11 mouse cellular contexts compared by ENCODE assay signal in the genomic region with DNA sequence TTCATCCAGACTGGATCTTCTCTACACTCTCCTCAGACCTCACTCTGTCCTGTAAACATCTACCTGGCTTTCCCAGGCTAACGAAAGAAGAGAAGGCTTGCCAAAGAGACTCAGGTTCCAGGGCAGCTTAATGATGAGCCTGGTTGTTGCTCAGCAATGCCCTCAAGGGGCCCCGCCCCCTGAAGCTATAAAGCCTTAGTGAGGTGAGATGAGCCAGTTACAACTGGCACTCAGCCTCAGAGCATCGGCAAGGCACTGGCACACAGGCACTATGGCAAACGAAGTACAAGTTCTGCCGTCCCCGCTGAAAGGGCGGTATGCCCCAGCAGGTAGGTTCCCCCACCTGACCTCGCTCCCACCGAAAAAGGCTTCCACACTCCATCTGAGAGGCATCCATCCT. TPM values are rescaled to one million over a fixed set of nuclear protein-coding genes. Genes with fewer than 3 reads are reported as not detected.
DNase-seq lines count a peak whose midpoint lies in the region; ATAC-seq lines count a peak whose summit lies in the region.
"Had no signal": no experiment of that assay in that cellular context is flagged by ENCODE, and none has a peak within 500 bp of the region (broad histone marks: within the 10 kb centered on the region; RNA-seq: fewer than 3 reads in every experiment).

A gene (plus strand): TSS at position 216 of the 400 bp plus-strand sequence.

- H3K27me3 ChIP-seq in heart, embryonic 12.5 days (replicated peaks) = no peaks in the 10 kb centered on the region

- H3K9ac ChIP-seq in heart, embryonic 12.5 days = no peak within 1 kb of the TSS

- H3K27ac ChIP-seq in heart, embryonic 12.5 days (ENCODE audit: poor library complexity, severe bottlenecking) = no peak within 1 kb of the TSS

- H3K36me3 ChIP-seq in heart, embryonic 12.5 days = no peaks in the 10 kb centered on the region

- H3K4me2 ChIP-seq in heart, embryonic 12.5 days = no peak within 1 kb of the TSS

- WGBS in heart, embryonic 12.5 days = 62% methylated on average over 9 of the region's 9 CpGs

- ATAC-seq in heart, embryonic 12.5 days (ENCODE audit: insufficient number of reproducible peaks, low FRiP score) = no peak

- no peak within 1 kb of the TSS for H3K4me3 ChIP-seq in heart, embryonic 12.5 days
- H3K4me3 ChIP-seq: erythroblast, embryonic 14.5 days had no signal

- intact Hi-C loops in heart, postnatal 10 days (cut with DNase I) = no loop called here

- H3K9me3 ChIP-seq in heart, embryonic 12.5 days (replicated peaks) = no peaks in the 10 kb centered on the region

- DNase-seq in heart, postnatal 10 days = peak; percentile 30 to 32
- peak; percentile 10 for DNase-seq in MN1 (ENCODE audit: low spot score)
- DNase-seq in cerebellum, adult 8-10 months = peak; percentile 27
- DNase-seq in kidney, postnatal 14 days = peak; percentile 72
- DNase-seq in B cell, adult 2 months = no peak
- no peak for DNase-seq in urinary bladder, adult 18-20 months (ENCODE audit: low spot score in 2 of 2)
- no peak for DNase-seq in embryo, embryonic 10.5 days (ENCODE audit: low spot score)
- DNase-seq: right cerebral cortex, postnatal 25 days had no signal

- H3K4me1 ChIP-seq in heart, embryonic 12.5 days (replicated peaks) = peaks cover 3% of the 10 kb centered on the region

RNA-seq across cellular contexts. Expression of the gene that starts here (rescaled TPM):
- total RNA-seq in heart, postnatal 10 days (2021) = not detected
- polyA plus RNA-seq in heart, embryonic 12.5 days (2016; fragmentation: Nextera tagmentation; extraction: Ambion mirVana) = 0.43 TPM in 1 of 2 replicates, not detected in the other
- total RNA-seq: liver, adult 2 months had no signal
- polyA plus RNA-seq: erythroblast, embryonic 14.5 days; liver, adult 2 months had no signal

Comparison
In these comparisons a context has a peak if more than half of its experiments do, and no peak if none do; other contexts are left out.
1. Peak in DNase-seq in heart, postnatal 10 days; RNA of the gene not detected or under 1 TPM.
2. DNase-seq: peak in MN1 (single experiment), cerebellum, adult 8-10 months (single experiment) and kidney, postnatal 14 days (single experiment); none in B cell, adult 2 months (0 of 2), urinary bladder, adult 18-20 months (0 of 2) and embryo, embryonic 10.5 days (single experiment).